Comparison of ENCODE assay signal across 23 mouse cellular contexts in genomic region chr19:61207506-61207905, GRCm38 (mm10). TPM values are rescaled to one million over a fixed set of nuclear protein-coding genes. Genes with fewer than 3 reads are reported as not detected.
"Had no signal": no experiment of that assay in that cellular context is flagged by ENCODE, and none has a peak within 500 bp of the region (broad histone marks: within the 10 kb centered on the region; RNA-seq: fewer than 3 reads in every experiment).

No protein-coding gene starts in this region.

RNA-seq across cellular contexts. Expression of gene Gm6020, which starts 23.8 kb away (rescaled TPM):
- total RNA-seq: layer of hippocampus, adult 8-10 months; layer of hippocampus, postnatal 10 days; layer of hippocampus, postnatal 36 days; left cerebral cortex, adult 2 months; left cerebral cortex, postnatal 10 days; left cerebral cortex, postnatal 36 days; liver, adult 2 months; midbrain, postnatal 0 days had no signal
- polyA plus RNA-seq: kidney, embryonic 15.5 days; limb, embryonic 11.5 days; limb, embryonic 14.5 days; liver, adult 2 months; lung, embryonic 14.5 days; lung, postnatal 0 days; macrophage; midbrain, embryonic 11.5 days; midbrain, embryonic 14.5 days; midbrain, postnatal 0 days; neural tube, embryonic 11.5 days; neural tube, embryonic 14.5 days; small intestine, adult 2 months; spleen, adult 2 months; stomach, embryonic 16.5 days; testis, adult 2 months; urinary bladder, adult 2 months had no signal

RNA-seq across cellular contexts. Expression of gene Gm7102, which starts 31.4 kb away (rescaled TPM):
- total RNA-seq: layer of hippocampus, adult 8-10 months; layer of hippocampus, postnatal 36 days; left cerebral cortex, postnatal 36 days; liver, adult 2 months had no signal
- polyA plus RNA-seq: liver, adult 2 months; macrophage; midbrain, embryonic 11.5 days; midbrain, embryonic 14.5 days; neural tube, embryonic 11.5 days; small intestine, adult 2 months; spleen, adult 2 months had no signal
